Mouse (Mus musculus) forebrain, embryonic 16.5 days (tissue): ENCODE results near the gene Pelo. TPM values are rescaled to one million over a fixed set of nuclear protein-coding genes. Genes with fewer than 3 reads are reported as not detected.
A peak's percentile ranks its signal among the peaks of the same experiment; 100 is the strongest.

ENCODE experiments used
- ATAC-seq: fragments of 200-750 bp; cut with Nextera tagmentation; 2 replicates; pipeline ENCODE4 v1.8.0; 2017; ENCODE audit warnings: mild to moderate bottlenecking, moderate library complexity
- H3K27ac ChIP-seq: fragments of 300-500 bp; sonication (generic); 2 replicates; pipeline ENCODE4 v1.5.1; 2014; ENCODE audit warnings: low read length, control low read depth
- H3K27me3 ChIP-seq: fragments of 300-500 bp; sonication (generic); replicated peaks from 2 replicates; pipeline ENCODE4 v1.6.1; 2014; ENCODE audit warnings: low read length; ENCODE audit not compliant: control insufficient read depth, insufficient read depth
- H3K36me3 ChIP-seq: fragments of 300-500 bp; sonication (generic); 2 replicates; pipeline ENCODE4 v1.6.1; 2014; ENCODE audit not compliant: control insufficient read depth, insufficient read depth
- H3K4me1 ChIP-seq: fragments of 300-500 bp; sonication (generic); replicated peaks from 2 replicates; pipeline ENCODE4 v1.6.1; 2014; ENCODE audit warnings: low read length; ENCODE audit not compliant: control insufficient read depth, insufficient read depth
- H3K4me2 ChIP-seq: fragments of 300-500 bp; sonication (generic); 2 replicates; pipeline ENCODE4 v1.6.1; 2014; ENCODE audit warnings: mild to moderate bottlenecking, low read length, control low read depth
- H3K4me3 ChIP-seq: fragments of 300-500 bp; sonication (generic); replicated peaks from 2 replicates; pipeline ENCODE4 v1.5.1; 2014; ENCODE audit warnings: mild to moderate bottlenecking, low read length, control low read depth
- H3K9ac ChIP-seq: fragments of 300-500 bp; sonication (generic); replicated peaks from 2 replicates; pipeline ENCODE4 v1.6.1; 2014; ENCODE audit warnings: low read depth, low read length, control low read depth
- H3K9me3 ChIP-seq: fragments of 300-500 bp; sonication (generic); 2 replicates; pipeline ENCODE4 v1.6.1; 2016; ENCODE audit warnings: low read length; ENCODE audit not compliant: control insufficient read depth
- WGBS: fragments of 180-500 bp; shearing (Covaris S2); extraction: QIAGEN DNeasy Blood & Tissue Kit; methylation state at CpG from one replicate; pipeline ENCODE4 v1.1.7; 2014; 5-methylcytosine and 5-hydroxymethylcytosine counted together
- polyA plus RNA-seq: library from polyadenylated mRNA; unstranded; fragments of >200 nt; fragmentation: Nextera tagmentation; extraction: Ambion mirVana; gene quantifications from 2 replicates; pipeline ENCODE4 v1.2.1, GENCODE M21; 2015

Gene Pelo
- polyA plus RNA-seq, 1 experiment from 2014 or later = 4.5 TPM

DNA sequence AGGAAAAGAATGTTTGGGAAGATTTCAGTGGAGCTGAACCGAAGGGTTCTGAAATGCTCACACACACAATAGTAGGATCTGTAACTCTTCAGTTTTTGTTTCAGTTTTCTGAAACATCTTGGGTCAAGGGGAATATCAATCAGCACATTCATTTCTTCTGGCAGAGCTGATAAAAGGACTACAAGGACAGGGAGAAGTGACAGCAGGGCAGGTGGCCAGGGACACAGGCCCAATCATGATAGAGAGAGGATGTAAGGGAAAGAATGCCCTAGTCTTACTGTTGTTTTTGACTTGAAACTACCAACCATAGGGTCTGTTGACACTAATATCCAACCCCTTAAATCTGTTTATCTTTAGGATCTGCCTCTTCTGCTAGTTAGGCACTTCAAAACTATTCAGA is 34.5 kb upstream of the Pelo start:
- Histone ChIP-seq H3K9ac (no peak overlapping the region), H3K36me3 (no peaks in the 10 kb centered on the region), H3K4me1 (no peaks in the 10 kb centered on the region), H3K9me3 (no peaks in the 10 kb centered on the region), H3K4me3 (no peak overlapping the region), H3K4me2 (no peak overlapping the region), H3K27ac (no peak overlapping the region), H3K27me3 (no peaks in the 10 kb centered on the region)
- WGBS = 82% methylated on average over 1 of the region's 1 CpGs
- ATAC-seq = no peak

DNA sequence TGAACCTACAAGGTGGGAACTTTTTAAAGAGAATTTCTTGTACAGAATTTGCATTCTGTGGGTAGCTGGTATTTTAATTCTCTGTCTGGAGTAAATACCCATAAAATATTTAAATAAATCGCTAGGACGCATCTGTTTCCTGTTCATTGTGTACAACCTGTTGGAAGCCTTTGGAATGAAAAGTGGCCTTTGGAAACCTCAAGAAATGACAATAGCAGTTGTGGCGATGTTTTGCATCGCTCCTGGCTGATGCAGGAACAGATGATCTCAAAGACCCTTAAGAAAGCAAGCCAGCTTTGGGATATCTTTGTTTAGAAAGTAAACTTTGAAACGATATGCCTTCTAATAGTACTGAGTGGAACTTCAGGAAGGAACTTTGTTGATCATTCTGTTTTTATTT is 28.8 kb upstream of the Pelo start:
- Histone ChIP-seq H3K4me3 (no peak overlapping the region), H3K4me1 (no peaks in the 10 kb centered on the region), H3K27ac (no peak overlapping the region), H3K27me3 (no peaks in the 10 kb centered on the region), H3K9ac (no peak overlapping the region), H3K9me3 (no peaks in the 10 kb centered on the region), H3K4me2 (no peak overlapping the region), H3K36me3 (no peaks in the 10 kb centered on the region)
- no peak for ATAC-seq
- 53% methylated on average over 5 of the region's 5 CpGs for WGBS

DNA sequence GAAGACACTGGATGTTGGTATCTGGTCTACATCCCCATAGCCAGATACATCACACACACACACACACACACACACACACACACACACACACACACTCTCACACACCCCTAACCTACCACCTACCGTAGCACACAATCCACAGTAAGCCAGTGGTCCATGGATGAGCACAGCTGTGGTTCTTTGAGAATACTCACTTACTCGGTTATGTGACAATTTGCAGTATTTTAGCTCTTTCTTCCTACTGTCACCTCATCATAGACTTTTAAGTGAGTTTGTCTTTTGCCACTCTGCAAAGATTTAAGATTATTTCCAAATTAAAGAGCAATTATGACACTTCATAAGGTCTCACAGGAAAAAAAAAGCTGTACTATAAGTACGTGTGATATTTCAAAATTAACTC is 28.2 kb upstream of the Pelo start:
- Histone ChIP-seq H3K4me2 (no peak overlapping the region), H3K9ac (no peak overlapping the region), H3K4me3 (no peak overlapping the region), H3K36me3 (no peaks in the 10 kb centered on the region), H3K27ac (no peak overlapping the region), H3K4me1 (no peaks in the 10 kb centered on the region), H3K27me3 (no peaks in the 10 kb centered on the region), H3K9me3 (no peaks in the 10 kb centered on the region)
- WGBS = 87% methylated on average over 3 of the region's 3 CpGs
- no peak for ATAC-seq

DNA sequence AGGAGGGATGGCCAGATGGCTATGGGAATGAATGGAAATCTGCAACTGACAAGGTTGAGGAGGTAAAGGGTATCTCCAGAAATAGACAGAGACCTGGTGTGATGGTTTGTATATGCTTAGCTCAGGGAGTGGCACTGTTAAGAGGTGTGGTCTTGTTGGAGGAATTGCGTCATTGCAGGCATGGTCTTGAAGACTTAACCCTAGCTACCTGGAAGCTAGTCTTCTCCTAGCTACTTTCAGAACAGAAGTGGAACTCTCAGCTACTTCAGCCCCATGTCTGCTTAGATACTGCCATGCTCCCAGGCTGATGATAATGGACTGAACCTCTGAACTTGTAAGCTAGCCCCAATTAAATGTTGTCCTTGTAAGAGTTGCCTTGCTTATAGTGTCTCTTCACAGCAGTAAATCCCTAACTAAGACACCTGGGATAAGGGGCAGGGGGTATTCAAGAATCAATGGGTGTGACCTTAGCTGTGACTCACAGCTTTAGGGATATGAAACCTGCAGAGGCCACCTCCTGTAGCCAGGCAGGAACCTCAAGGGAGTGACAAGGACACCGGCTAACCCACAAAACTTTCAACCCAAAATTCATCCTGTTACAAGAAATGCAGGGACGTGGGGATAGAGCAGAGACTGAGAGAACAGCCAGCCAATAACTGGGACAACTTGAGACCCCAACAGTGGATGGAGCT is 27.1 kb upstream of the Pelo start:
- Histone ChIP-seq H3K4me3 (no peak overlapping the region), H3K4me2 (no peak overlapping the region), H3K36me3 (no peaks in the 10 kb centered on the region), H3K9me3 (no peaks in the 10 kb centered on the region), H3K27me3 (no peaks in the 10 kb centered on the region), H3K27ac (no peak overlapping the region), H3K4me1 (no peaks in the 10 kb centered on the region), H3K9ac (no peak overlapping the region)
- no peak for ATAC-seq
- 95% methylated on average over 3 of the region's 3 CpGs for WGBS

DNA sequence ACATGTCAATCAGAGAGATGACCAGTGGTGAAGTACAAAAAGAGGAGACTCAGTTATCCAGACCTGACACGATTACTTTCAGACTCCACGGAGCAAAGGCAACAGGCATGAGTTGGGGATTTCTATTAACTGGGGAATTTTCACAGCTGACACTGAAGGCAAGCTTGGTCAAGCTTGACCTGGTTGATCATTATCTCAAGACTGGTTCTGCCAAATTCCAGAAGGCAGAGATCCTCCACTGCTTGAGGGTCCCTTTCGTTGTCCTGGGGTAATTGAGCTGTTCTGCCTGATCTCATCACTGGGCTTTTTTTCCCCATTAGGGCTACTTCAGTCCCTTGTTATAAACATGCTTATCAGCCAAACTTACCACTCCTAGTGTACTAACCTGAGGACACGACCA is 19.6 kb upstream of the Pelo start:
- Histone ChIP-seq H3K4me1 (no peaks in the 10 kb centered on the region), H3K9ac (no peak overlapping the region), H3K27ac (no peak overlapping the region), H3K36me3 (no peaks in the 10 kb centered on the region), H3K4me3 (no peak overlapping the region), H3K9me3 (no peaks in the 10 kb centered on the region), H3K27me3 (no peaks in the 10 kb centered on the region), H3K4me2 (no peak overlapping the region)
- 93% methylated on average over 4 of the region's 4 CpGs for WGBS
- no peak for ATAC-seq

DNA sequence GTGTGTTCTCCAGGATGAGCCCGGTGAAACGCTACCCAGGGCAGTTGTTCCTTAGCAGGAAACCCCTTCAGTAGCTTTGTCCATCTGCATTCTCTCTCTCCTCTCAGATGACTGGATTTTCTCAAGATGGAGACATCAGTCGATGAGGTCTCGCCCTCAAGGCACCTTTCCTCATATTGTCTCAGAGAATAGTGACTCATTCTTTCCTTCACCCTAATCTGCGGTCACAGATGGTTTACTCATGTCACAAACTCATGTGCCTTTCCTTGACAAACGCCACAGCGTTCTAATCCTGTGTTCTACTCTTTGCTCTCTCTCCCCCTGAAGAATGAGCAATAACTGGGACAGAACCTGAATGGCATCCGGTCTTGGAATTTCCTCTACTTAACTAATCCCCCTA is 17.4 kb upstream of the Pelo start:
- 85% methylated on average over 8 of the region's 8 CpGs for WGBS
- ATAC-seq = no peak
- H3K4me3 ChIP-seq = no peak overlapping the region

DNA sequence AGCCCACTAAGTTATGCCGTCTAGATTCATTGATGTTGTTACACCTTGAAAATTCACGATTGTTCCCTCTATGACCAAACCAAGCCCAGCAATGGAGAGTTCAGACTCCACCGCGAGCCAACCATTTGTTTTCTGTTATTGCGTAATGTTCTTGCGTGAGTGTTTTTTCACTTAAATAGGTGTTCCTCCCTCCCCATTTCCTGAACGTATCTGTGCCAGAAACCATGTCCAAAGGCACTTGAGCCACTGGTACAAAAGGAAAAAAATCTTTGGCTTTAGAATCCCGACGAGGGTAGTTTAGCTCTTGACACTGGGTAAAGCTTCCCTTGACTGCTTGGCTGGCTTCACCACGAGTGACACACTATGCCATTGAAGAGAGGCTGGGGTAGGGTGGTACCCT is 16.2 kb upstream of the Pelo start:
- Histone ChIP-seq H3K4me2 (no peak overlapping the region), H3K27ac (no peak overlapping the region), H3K9me3 (no peaks in the 10 kb centered on the region), H3K4me3 (no peak overlapping the region), H3K9ac (no peak overlapping the region), H3K27me3 (no peaks in the 10 kb centered on the region), H3K4me1 (peaks cover 10% of the 10 kb centered on the region), H3K36me3 (no peaks in the 10 kb centered on the region)
- WGBS = 80% methylated on average over 10 of the region's 10 CpGs
- ATAC-seq = no peak

More for the DNA sequence above, 17.4 kb upstream of the Pelo start:
- H3K27ac ChIP-seq = no peak overlapping the region
- no peaks in the 10 kb centered on the region for H3K4me1 ChIP-seq
- no peaks in the 10 kb centered on the region for H3K27me3 ChIP-seq
- no peak overlapping the region for H3K9ac ChIP-seq
- no peak overlapping the region for H3K4me2 ChIP-seq
- no peaks in the 10 kb centered on the region for H3K36me3 ChIP-seq
- H3K9me3 ChIP-seq = no peaks in the 10 kb centered on the region

DNA sequence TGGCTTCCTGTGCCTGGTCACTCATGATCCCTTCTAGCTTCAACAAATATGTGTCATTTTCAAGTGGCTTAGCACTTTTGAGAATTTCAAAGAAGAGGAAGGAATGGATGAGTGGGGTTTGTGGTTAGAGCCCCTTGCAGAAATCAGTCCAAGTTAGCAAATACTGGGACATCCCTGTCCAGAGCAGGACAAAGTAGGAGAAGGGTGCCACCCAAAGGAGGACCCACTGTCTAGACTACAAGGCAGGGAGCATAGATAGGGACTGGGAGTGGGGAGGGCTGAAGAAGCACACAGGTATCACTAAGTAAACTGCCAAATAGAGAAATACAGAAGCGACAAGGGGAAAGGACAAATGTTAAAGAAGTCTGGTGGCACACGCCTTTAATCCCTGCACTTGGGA is 12.8 kb upstream of the Pelo start:
- H3K4me2 ChIP-seq = no peak overlapping the region
- peaks cover 3% of the 10 kb centered on the region; the same call in 1 of the 2 replicates for H3K27me3 ChIP-seq
- H3K9me3 ChIP-seq = no peaks in the 10 kb centered on the region
- peaks cover 12% of the 10 kb centered on the region for H3K4me1 ChIP-seq
- ATAC-seq = no peak
- no peak overlapping the region for H3K9ac ChIP-seq
- 97% methylated on average over 2 of the region's 2 CpGs for WGBS
- no peak overlapping the region for H3K27ac ChIP-seq
- H3K4me3 ChIP-seq = no peak overlapping the region
- no peaks in the 10 kb centered on the region for H3K36me3 ChIP-seq

DNA sequence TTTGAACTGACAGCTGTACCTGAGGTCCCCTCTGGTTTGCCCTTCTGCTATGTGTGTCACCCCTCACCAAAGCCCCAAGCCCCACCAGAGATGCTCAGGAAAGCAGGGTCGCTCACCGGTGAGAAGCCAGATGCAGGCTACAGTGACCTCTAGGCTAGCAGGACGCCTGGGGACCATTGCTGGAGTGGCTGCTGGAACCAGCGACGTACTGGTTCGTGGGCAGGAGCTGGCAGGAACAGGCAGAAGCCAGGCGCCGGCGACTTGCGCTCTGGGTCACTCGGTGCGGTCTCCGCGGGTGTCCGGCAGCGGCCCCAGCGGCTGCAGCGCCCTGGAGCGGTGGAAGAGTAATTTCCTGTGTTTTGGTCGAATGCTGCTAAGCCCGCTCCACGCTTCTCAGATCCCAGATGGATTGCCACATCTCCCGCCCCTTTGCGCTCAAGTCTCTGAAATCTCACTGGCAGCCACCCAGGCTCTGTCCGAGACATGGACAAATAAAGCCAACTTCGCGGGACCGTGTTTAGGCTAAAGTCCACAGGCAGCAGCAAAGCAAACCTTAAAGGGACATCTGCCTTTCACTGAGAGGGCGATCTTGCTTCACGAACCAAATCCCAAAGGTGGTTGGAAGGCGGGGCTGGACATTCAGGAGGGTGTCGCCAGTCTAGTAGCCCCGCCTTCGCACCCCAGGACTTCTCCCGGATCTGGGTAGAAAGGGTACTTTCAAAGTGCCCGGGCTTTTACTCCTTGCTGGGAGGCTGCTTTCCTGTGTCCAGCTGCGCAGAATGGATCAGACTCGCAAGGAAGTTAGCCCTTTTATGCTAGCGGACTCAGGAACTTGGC is 11.6 kb upstream of the Pelo start, which contains the start of the genes Gm49395 and Itga1:
Gene Gm49395 (minus strand): TSS at position 567 of the 837 bp plus-strand sequence.
Gene Itga1 (minus strand): TSS at position 610 of the 837 bp plus-strand sequence.
- WGBS = 1% methylated on average over 39 of the region's 39 CpGs
- Histone ChIP-seq H3K4me3 (peak within 1 kb of the TSS; percentile 55), H3K9me3 (no peaks in the 10 kb centered on the region), H3K27me3 (peaks cover 3% of the 10 kb centered on the region; the same call in 1 of the 2 replicates), H3K9ac (peak within 1 kb of the TSS; percentile 61), H3K27ac (no peak within 1 kb of the TSS), H3K4me1 (peaks cover 12% of the 10 kb centered on the region), H3K36me3 (no peaks in the 10 kb centered on the region), H3K4me2 (peak within 1 kb of the TSS; percentile 97)
- peak; percentile 72 for ATAC-seq
